Mouse (Mus musculus): ENCODE data around the gene Spc25.

Gene Spc25

DNA sequence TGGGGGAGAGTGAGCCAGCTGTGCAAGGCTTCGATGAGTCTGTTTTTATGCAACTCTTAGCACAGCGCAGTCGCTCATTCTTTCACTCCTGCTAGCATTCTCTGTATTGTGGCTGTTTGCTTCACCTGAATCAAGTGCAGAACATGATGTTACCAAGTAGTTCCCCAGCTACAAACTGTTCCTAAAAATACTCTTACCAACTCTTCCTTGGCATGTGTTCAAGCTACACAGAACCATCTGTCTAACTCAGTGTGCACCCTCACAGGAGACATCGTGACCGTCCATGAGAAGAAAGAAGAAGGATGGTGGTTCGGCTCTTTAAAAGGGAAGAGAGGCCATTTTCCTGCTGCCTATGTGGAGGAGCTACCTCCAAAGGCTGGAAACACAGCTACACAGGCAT, 17.3 kb downstream of the Spc25 start:
- no peak for DNase-seq (ENCODE audit: extremely low spot score, low read depth, low spot score)

DNA sequence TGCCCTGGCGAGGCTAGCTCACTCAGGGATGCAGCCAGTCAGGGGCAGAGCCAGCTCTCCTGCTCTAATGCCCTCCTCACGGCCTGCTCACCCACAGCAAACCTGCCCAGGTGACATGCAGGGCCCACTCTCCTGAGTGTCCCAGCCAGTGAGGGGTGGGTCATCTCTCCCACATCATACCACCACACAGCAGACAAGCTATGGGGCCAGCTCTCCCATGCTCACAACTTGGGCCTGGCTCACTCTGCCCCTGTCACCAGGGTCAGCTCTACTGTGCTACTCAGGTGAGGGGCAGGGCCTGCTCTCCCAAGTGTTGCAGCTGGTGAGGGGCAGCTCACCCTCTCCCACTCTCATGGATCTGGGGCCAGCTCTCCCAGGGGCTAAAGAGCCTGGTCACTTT, 18.0 kb downstream of the Spc25 start:
- DNase-seq (ENCODE audit: extremely low spot score, low read depth, low spot score): no peak

DNA sequence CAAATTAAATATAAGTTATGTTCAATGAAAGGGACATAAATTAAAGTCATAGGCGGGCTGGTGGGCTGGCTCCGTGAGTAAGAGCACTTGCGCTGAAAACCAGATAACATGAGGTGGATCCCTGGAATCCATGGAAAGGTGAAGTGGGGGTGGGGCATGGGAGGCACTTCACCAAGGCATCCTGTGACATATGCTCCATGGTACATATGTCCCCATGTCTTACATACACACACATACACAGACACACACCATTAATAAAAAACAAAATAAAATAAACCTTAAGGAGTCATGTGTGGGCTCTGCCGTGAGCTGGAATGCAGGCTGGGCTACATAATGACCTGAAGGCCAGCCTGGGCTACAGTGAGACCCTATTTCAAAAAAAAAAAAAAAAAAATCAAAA, 26.3 kb downstream of the Spc25 start:
- no peak for DNase-seq (ENCODE audit: extremely low spot score, low read depth, low spot score)

DNA sequence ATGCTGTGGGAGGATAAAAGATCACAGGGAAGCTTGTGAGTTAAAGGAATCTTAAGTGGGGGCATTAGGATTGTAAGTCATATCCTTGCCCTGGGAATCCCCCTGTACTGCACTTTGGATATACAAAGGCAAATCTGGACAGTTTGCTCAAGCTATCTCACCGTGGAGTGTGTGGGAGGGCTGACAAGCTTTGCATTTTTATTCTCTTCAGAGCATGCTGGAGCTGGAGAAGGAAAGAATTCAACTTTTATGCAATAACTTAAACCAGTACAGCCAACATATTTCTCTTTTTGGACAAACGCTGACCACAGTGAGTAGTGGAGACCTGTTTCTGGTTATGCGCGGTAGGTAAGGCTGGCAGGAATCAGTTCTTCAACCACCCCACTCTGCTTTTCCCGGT, 30.7 kb downstream of the Spc25 start:
- DNase-seq (ENCODE audit: extremely low spot score, low read depth, low spot score): no peak

DNA sequence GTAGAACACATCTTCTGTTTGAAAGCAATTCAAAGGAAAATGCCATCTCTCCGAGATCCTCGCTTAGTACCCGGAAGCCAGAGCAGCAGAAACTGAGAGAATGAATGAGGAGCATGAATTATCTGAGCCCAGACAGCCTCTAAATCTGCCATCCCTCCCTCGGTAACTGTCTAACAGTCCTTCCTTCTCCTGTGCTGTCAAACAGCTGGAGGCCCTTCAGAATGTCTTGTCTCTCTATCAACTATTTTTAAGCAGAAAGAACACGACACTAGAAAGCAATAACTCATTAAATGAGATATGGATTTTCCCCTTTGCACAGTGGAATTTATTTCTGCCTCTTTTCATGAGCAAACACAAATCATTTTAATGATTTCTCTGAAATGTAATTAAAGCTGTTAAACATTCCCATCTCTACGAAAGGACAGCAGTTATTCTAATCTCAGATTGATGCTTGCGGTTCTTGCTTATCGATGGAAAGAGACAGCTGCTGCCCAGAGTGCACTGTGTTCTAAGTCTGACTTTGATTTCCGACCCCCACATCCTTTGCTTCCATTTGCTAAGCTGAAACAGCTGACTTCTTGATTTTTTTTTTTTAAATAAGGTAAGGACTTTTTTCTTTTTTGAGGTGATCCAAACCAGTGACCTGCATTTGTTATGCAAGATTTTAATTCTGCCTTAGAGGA, 35.5 kb downstream of the Spc25 start:
- DNase-seq (ENCODE audit: extremely low spot score, low read depth, low spot score): no peak

DNA sequence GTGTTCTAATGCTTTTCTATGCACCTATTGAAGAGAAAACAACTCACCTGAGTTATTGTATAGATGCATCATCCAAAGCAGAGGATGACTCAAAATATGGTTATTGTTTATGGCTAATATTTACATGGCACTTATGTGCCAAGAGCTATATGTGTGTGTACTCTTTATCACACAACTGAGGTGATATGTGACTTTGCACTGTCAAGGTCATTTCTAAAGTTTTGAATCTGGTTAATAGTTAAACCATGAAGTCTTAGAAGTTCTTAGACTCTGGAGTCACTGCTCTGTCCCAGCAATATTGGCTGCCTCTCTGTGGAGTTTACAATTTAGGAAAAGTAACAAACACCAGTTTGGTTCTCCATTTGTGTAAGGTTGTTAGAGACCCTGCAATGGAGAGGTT, 47.1 kb downstream of the Spc25 start:
- DNase-seq (ENCODE audit: extremely low spot score, low read depth, low spot score): no peak

DNA sequence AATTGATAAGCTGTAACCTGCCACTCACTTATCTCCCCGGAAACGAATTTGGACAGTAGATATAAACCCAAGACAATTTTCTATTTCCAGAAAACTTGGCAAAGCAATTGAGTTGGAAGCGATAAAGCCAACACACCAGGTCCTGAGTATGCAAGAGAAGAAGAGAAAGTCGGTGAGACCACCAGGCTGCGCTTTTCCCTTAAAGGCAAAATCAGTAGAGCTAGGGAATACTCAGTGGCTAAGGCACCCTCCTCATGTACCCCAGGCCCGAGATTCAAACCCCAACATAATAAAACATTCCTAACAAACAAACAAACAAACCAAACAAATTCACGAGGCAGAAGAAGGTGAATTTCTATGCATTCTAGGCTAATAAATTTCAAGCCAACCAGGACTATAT, 49.7 kb downstream of the Spc25 start:
- DNase-seq (ENCODE audit: extremely low spot score, low read depth, low spot score): no peak

DNA sequence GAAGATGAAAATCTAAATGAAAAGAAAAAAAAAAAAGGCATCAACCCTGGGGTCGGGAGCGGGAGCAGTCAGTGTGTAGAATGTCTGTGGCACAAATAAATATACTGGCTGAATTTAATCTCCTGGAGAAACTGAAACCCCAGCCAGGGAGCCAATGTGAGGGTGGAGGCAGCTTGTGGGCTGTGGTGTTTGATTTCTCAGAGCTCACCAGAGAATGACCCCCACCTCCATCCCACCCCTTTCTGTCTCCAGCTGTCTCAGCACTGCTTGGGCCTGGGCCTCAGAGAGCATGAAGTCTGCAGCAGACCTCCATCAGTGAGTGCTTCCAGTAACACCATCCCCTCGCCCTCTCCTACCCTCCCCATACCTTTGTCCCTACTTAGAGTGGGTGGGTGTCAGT, 50.1 kb downstream of the Spc25 start:
- no peak for DNase-seq (ENCODE audit: extremely low spot score, low read depth, low spot score)

DNA sequence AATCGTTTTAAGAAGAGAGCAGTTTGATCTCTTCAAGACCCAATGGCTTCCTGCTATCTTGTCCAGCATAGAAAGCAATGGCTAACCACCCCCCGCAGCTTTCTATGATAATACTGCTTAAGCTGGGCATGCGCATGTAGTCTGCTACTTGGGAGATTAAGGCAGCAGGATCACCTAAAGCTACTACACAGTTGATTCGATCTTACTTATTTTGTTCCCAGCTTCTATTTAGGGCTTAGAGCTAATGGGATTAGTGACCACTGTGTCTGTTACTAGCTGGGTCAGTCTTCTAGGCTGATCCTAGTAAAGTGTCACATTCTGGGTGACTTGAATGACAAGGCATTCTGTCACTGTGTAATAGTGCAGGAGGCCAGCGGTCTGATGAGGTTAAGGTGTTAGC, 55.2 kb downstream of the Spc25 start:
- no peak for DNase-seq (ENCODE audit: extremely low spot score, low read depth, low spot score)

DNA sequence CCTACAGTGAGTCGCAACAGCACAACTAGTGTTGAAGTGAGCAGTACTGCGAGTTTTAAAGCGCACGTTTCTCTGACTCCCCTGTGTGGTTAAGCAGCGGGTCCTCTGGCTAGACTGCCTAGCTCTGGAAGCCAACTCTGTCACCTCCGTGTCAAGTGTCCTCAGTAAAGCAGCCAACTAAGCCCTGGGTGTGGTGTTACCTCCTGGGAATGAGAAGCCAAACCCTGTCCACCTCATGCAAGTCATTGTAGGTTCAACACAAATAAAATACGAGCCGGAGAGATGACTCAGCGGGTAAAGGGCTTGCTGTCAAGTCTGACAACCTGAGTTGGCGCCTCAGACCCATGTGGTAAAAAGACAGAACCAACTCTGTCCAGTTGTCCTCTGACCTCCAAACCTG, 56.8 kb downstream of the Spc25 start:
- DNase-seq (ENCODE audit: extremely low spot score, low read depth, low spot score): no peak

DNA sequence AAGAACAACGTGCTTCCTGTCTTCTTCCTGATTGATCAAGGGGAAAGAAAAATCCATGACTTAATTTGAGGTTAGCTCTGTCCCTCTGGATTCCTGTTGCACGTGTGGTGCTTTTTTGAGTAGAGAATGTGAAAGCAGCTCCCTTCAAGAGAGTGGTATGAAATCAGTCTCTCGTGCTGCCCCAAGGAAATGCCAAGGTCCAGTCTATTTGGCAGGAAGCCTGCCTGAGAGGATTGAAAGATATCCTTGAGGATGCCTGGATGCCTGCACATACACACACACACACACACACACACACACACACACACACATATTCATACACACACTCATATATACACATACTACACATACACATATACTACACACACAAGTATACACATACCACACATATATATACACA, 57.3 kb downstream of the Spc25 start:
- no peak for DNase-seq (ENCODE audit: extremely low spot score, low read depth, low spot score)
